Mouse (Mus musculus): ENCODE data around the gene Rtkn2. TPM values are rescaled to one million over a fixed set of nuclear protein-coding genes. Genes with fewer than 3 reads are reported as not detected.

Rtkn2 gene
- polyA plus RNA-seq, 1 experiment = not detected

DNA sequence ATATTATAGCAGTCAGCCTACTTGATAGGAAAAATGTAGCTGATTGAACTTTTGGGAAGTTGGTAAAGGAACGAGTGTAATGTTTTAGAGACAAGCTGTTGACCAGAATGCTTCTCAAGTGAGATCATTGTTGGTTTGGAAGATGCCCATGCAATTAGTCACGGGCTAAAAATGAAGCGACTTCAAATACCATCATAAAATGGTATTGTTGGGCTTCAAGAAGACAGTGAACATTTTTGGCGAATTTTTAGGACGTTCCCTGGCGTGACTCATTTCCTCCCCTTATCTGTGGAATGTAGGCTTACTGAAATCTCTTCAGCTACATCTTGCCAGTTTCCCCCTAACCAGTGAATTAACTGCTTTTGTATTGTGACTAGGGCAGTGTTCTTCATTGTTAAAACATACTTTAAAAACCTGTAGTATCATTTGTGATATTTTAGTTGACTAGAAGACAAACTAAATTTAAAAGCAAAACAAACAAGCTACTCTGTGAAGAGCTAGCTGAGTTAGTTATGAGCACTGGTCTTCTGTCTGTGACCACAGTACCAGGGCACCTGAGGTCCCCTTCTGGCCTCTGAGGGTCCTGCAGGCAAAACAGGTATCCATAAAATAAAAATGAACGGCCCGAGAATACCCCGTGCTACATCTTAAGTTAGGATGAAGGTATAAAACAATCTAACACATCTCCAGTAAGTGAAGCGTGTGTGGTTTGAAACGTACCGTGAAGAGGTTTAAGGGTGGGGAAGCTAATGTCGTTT lies 29.0 kb downstream of the Rtkn2 start:
- Histone ChIP-seq H3K27ac (replicated peaks; ENCODE audit: low read depth, low read length) (peak overlapping the region; percentile 80), H3K4me3 (ENCODE audit: insufficient read depth, low read depth, low read length) (no peak overlapping the region), H3K4me1 (ENCODE audit: control insufficient read depth, insufficient read depth, insufficient read length, low read length) (no peaks in the 10 kb centered on the region; the same call in 1 of the 2 replicates)

DNA sequence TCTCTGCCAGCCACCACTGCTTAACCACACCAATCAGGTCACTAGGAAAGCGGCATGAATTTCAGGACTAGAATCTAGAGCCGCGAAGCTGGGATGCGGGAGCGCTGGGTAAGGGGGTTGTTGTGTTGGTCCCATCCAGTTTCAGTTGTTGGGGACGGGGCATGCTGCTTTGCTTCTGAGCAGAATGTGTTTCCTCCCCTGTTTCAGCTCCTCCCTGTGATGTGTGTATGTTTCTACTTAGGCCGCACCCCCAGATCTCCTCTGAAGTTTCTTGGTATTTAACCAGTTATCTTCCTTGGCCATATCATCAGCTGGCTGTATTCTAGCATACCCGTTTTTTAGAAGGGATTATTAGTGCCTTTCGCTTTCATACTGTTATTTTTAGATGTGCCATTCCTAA lies 29.9 kb downstream of the Rtkn2 start:
- Histone ChIP-seq H3K27ac (replicated peaks; ENCODE audit: low read depth, low read length) (peak overlapping the region; percentile 80), H3K4me3 (ENCODE audit: insufficient read depth, low read depth, low read length) (no peak overlapping the region), H3K4me1 (ENCODE audit: control insufficient read depth, insufficient read depth, insufficient read length, low read length) (no peaks in the 10 kb centered on the region; the same call in 1 of the 2 replicates)

DNA sequence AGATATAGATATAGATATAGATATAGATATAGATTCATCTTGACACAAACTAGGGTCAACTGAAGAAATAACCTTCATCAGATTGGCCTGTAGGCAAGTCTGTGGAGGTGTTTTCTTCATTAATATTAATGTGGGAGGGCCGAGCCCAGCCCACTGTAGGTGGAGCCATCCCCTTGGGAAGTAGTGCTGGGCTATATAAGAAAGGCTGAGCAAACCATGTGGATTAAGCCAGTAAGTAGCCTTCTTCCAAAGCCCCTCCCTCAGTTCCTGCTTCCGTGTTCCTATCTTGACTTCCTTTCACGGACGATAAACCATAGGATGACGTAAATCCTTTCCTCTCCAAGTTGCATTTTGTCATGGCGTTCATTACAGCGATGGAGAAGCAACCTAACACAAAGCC lies 30.5 kb downstream of the Rtkn2 start:
- Histone ChIP-seq H3K27ac (replicated peaks; ENCODE audit: low read depth, low read length) (no peak overlapping the region), H3K4me1 (ENCODE audit: control insufficient read depth, insufficient read depth, insufficient read length, low read length) (no peaks in the 10 kb centered on the region; the same call in 1 of the 2 replicates), H3K4me3 (ENCODE audit: insufficient read depth, low read depth, low read length) (no peak overlapping the region)

DNA sequence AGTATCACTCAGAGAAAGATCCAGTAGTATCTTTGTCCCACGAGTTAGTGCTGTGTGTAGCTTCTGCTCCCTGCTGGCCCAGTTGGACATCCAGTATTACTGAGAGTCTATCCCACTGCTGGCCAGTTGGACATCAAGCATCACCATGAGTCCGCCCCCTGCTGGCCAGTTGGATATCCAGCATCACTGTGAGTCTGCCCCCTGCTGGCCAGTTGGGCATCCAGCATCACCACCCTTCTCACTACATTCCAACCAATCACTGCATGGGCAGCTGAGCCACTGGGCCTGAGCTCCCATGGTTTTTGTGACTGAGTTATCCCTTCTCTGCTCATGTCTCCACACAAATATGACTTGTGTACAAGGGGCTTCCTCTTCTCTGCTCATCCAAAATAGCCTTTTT lies 33.8 kb downstream of the Rtkn2 start:
- Histone ChIP-seq H3K4me1 (ENCODE audit: control insufficient read depth, insufficient read depth, insufficient read length, low read length) (no peaks in the 10 kb centered on the region), H3K27ac (replicated peaks; ENCODE audit: low read depth, low read length) (no peak overlapping the region), H3K4me3 (ENCODE audit: insufficient read depth, low read depth, low read length) (no peak overlapping the region)

DNA sequence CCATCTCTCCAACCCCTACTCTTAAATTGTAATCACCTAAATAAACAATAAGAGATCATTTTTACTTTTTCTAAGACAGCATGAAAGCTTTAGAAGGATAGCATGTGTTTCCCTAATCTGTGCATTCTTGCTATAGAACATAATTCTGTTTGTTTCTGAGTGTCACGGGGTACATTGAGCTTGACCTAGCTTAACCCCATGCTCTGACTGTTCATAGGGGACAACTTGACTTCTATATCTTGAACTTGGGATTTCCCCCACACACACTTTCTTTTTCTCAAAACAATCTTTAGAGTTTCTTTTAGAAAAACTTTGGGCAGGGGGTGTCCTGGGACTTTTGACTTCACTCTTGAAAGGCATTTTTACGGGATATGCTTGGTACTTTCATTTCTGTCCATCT lies 41.4 kb downstream of the Rtkn2 start:
- H3K4me3 ChIP-seq (ENCODE audit: insufficient read depth, low read depth, low read length) = no peak overlapping the region
- no peaks in the 10 kb centered on the region for H3K4me1 ChIP-seq (ENCODE audit: control insufficient read depth, insufficient read depth, insufficient read length, low read length)
- H3K27ac ChIP-seq (replicated peaks; ENCODE audit: low read depth, low read length) = no peak overlapping the region

DNA sequence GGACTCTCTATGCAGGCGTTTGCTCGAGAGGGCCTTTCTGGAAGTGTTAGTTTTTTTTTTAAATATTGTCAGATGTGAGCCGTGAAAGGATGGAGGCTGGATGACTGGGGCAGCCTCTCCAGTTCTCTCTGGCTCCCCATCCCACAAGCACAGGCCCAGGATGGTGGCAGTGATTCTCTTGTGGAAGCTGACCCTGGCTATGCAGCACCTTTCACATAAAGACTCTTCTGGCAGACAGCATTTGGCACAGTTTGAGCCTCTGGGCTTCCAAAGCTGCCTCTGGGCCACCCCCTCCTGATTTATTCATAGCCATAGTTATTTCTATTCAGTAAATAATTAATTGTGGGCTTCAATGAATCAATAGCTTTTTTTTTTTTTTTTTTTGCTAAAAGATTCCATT lies 46.3 kb downstream of the Rtkn2 start:
- H3K27ac ChIP-seq (replicated peaks; ENCODE audit: low read depth, low read length) = no peak overlapping the region
- H3K4me3 ChIP-seq (ENCODE audit: insufficient read depth, low read depth, low read length) = no peak overlapping the region
- no peaks in the 10 kb centered on the region for H3K4me1 ChIP-seq (ENCODE audit: control insufficient read depth, insufficient read depth, insufficient read length, low read length)

DNA sequence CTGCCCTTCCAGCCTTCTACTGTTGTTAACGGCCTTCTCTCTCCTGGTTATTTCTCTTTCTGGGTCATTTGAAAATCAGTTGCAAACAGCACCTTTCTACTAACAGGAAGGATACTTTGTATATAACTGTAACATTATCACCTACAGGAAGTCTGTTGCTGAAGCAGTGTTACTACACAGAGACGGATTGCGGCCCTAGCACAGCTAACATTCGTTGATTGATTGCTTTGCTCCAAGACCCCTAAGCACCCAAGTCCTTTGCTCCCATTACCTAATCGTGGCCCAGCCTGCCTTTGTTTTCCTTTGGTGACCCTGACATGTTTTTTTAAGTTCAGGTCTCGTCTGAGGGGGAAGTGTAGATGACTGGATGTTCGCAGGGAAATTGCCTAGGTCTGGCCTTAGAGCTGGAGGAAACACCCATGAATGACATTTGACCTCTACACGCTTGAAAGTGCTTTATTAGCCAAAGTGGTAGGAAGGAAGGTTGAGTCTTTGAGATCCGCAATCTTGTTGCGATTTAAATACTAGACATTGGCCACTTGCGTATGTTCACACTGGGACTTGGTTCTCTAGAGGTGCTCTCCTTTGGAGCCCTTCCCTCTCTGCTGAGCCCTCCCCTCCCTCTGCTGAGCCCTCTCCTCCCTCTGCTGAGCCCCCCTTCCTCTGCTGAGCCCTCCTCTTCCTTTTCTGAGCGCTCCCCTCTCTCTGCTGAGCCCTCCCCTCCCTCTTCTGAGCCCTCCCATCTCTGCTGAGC lies 49.1 kb downstream of the Rtkn2 start:
- no peaks in the 10 kb centered on the region for H3K4me1 ChIP-seq (ENCODE audit: control insufficient read depth, insufficient read depth, insufficient read length, low read length)
- no peak overlapping the region for H3K27ac ChIP-seq (replicated peaks; ENCODE audit: low read depth, low read length)
- no peak overlapping the region for H3K4me3 ChIP-seq (ENCODE audit: insufficient read depth, low read depth, low read length)

DNA sequence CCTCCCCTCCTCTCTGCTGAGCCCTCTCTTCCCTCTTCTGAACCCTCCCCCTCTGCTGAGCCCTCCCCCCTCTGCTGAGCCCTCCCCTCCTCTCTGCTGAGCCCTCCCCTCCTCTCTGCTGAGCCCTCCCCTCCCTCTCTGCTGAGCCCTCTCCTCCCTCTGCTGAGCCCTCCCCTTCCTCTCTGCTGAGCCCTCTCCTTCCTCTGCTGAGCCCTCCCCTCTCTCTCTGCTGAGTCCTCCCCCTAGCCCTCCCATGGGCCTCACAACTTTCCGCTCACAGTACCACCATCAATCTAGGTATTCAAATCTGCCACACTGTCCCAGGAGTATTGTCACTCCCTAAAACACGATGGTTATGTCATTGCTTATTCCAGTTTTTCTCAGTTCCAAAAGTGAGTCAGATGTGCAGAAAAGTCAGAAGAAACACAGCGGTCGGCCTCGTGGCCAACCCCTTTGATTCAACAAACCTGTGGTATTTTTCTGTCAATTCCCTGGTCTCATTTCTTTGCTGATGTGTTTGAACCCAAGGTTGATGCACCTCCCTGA lies 49.8 kb downstream of the Rtkn2 start:
- H3K4me1 ChIP-seq (ENCODE audit: control insufficient read depth, insufficient read depth, insufficient read length, low read length) = no peaks in the 10 kb centered on the region
- H3K27ac ChIP-seq (replicated peaks; ENCODE audit: low read depth, low read length) = no peak overlapping the region
- H3K4me3 ChIP-seq (ENCODE audit: insufficient read depth, low read depth, low read length) = no peak overlapping the region

DNA sequence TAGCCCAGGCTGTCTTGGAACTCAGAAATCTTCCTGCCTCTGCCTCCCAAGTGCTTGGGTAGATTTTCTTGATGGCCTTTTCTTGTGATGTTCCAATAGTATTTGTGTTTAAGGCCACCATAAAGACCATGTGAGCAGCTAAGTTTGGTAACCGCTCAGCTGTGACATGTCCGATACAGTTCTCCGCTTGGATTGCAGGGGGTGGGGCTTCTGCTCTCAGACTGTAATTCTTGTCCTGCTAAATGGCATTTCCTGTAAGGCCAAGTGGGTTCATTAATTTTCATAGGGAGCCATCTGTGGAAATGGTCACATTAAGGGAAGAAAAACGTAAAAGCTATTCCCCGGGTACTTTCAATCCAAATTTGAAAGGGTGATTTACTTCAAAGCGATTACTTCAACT lies 50.7 kb downstream of the Rtkn2 start:
- H3K4me3 ChIP-seq (ENCODE audit: insufficient read depth, low read depth, low read length) = no peak overlapping the region
- no peaks in the 10 kb centered on the region for H3K4me1 ChIP-seq (ENCODE audit: control insufficient read depth, insufficient read depth, insufficient read length, low read length)
- H3K27ac ChIP-seq (replicated peaks; ENCODE audit: low read depth, low read length) = no peak overlapping the region

DNA sequence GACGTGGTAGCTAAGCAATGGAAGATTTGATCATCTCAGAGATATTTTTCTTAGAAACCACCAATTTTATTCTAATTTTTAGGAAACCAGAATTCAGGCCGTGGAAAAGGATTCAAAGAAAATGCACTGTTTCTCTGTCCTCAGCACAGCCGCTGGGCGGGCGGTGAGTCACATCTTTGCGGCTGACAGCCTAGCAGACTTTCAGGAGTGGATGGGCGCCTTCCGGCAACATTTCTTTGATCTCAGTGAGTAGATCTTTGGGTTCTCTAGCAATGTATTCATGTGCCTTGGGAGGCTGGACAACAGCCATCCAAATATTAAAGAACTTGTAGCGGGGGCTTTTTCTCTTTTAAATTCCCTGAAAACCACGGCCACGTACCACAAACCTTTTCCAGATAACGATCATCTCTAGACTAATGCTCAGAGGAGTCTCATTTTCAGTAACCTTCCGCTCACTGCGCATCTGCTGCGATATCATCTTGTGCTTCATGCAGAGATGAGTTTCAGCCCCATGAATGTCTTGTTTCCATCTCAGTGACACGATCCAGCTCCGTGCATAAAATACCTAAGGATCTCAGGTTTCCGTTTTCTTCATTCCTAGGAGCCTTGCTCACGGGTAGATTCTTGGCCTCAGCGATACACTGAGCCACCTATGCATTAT lies 56.5 kb downstream of the Rtkn2 start:
- H3K4me3 ChIP-seq (ENCODE audit: insufficient read depth, low read depth, low read length) = no peak overlapping the region
- no peak overlapping the region for H3K27ac ChIP-seq (replicated peaks; ENCODE audit: low read depth, low read length)
- no peaks in the 10 kb centered on the region for H3K4me1 ChIP-seq (ENCODE audit: control insufficient read depth, insufficient read depth, insufficient read length, low read length)

DNA sequence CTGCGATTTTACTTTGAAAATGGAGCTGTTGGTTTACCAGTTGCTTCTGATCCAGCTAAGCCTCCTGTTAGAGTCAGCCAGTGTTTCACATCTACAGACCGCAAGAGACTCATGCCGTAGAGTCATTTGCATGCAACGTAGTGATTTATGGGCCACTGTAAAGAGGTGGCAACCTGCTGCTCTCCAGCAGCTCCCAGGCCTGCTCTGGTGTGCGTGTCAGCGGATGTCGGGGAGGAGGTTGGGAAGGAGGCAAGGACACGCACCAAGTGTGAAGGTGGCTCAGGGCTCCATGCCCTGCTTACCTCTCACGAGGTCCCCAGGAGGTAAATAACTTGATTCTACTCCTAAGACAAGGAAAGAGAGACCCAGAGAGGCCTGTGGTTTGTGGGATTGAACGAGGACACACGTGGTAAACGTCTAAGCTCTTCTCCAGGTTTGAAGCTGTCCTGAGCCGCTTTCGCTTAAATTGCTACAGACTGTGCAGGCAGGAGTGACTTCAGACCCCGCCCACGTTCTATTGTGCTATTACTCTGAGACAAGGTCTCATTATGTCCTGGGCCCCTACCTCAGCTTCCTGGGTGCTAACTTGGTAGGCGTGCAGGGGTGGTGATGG lies 57.1 kb downstream of the Rtkn2 start:
- H3K27ac ChIP-seq (replicated peaks; ENCODE audit: low read depth, low read length) = no peak overlapping the region
- H3K4me3 ChIP-seq (ENCODE audit: insufficient read depth, low read depth, low read length) = no peak overlapping the region
- H3K4me1 ChIP-seq (ENCODE audit: control insufficient read depth, insufficient read depth, insufficient read length, low read length) = no peaks in the 10 kb centered on the region

DNA sequence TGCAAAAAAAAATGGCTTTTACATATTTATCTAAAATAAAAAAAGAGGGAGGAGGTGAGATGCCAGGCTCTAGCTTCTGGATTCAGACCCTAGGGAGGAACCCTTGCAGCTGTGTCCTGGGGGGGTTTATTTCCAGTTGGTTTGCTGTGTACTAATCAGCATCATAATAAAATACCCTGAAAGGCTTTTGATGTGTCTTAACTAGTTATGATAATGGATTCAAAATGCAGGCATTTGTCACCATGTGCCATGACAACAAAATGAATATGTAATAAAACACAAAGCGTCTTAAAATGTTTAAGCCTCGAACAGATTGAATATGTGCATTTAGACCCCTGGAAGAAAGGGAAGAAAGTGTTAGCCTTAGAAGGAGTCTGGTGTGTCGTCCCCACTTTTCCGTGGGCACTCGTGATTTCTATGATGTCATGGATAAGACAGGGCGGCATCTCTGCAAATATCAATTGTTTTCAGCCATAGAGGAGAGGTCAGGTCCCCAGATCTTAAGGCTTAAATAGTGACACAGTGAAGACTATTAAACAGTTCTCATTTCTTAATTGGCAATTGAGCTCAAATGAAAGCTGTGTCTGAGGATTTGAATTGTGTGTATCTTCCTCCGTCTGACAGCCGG lies 59.7 kb downstream of the Rtkn2 start:
- Histone ChIP-seq H3K4me1 (ENCODE audit: control insufficient read depth, insufficient read depth, insufficient read length, low read length) (no peaks in the 10 kb centered on the region), H3K4me3 (ENCODE audit: insufficient read depth, low read depth, low read length) (no peak overlapping the region), H3K27ac (replicated peaks; ENCODE audit: low read depth, low read length) (no peak overlapping the region)

DNA sequence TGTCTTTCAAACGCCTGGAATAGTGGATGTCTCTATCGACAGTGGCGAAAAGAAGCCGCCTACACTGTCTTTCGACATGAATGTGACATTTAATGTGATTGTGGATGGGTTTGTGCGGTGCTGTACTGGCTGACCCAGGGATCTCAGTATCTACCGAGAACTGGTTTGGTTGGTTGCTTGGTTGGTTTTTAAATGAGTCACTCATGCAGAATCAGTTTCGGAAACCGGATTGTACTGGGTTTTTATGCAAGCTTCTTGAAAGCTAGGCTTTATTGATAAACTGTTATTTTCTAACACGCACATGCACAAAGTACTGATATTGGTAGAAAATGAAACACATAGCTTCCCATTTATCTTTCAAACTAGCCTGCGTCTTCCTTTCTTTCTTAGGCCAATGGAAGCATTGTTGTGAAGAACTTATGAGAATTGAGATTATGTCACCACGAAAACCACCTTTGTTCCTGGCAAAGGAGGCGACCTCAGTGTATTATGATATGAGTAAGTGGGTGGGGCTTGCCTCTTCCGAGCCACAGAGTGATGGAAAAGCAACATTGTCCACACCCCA lies 60.4 kb downstream of the Rtkn2 start:
- Histone ChIP-seq H3K4me1 (ENCODE audit: control insufficient read depth, insufficient read depth, insufficient read length, low read length) (no peaks in the 10 kb centered on the region), H3K4me3 (ENCODE audit: insufficient read depth, low read depth, low read length) (no peak overlapping the region), H3K27ac (replicated peaks; ENCODE audit: low read depth, low read length) (no peak overlapping the region)

DNA sequence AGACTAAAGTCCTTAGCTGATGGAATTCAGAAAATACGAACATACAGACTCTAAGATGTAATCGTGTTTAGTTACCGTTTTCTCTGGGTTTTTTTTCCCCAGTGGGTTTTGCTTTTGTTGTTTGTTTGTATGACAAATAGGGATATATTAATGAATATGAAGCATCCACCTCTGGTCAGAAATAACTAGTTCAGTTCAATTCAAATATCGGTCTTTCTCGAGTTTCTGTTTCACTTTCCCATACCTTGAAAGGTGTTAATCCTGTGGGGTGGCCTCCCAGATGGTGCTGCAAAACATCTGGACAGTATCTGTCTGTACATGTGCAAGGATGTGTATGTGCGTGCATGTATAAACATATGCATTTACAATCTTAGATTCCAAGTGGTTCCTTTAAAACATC lies 61.0 kb downstream of the Rtkn2 start:
- Histone ChIP-seq H3K4me1 (ENCODE audit: control insufficient read depth, insufficient read depth, insufficient read length, low read length) (no peaks in the 10 kb centered on the region), H3K4me3 (ENCODE audit: insufficient read depth, low read depth, low read length) (no peak overlapping the region), H3K27ac (replicated peaks; ENCODE audit: low read depth, low read length) (no peak overlapping the region)

Data from brown adipose tissue, adult 24 weeks (tissue).